Mouse (Mus musculus) cerebral cortex, adult 2 months (tissue): ENCODE data around the gene Nln.

ENCODE experiments used
- WGBS: fragments of 180-500 bp; shearing (Covaris S2); methylation state at CpG from one replicate; pipeline ENCODE4 v1.1.7; 2018; 5-methylcytosine and 5-hydroxymethylcytosine counted together

Nln gene

GRCm38 (mm10) chr13:104013380-104013779, 96.0 kb downstream of the Nln start:
- WGBS, result 46% methylated on average over 6 of the region's 6 CpGs

GRCm38 (mm10) chr13:104012214-104012833, 97.1 kb downstream of the Nln start:
- 86% methylated on average over 11 of the region's 11 CpGs for WGBS

GRCm38 (mm10) chr13:104011289-104011688, 98.1 kb downstream of the Nln start:
- WGBS, result 95% methylated on average over 5 of the region's 5 CpGs

GRCm38 (mm10) chr13:104005231-104005845, 104.1 kb downstream of the Nln start:
- 89% methylated on average over 6 of the region's 6 CpGs for WGBS

DNA sequence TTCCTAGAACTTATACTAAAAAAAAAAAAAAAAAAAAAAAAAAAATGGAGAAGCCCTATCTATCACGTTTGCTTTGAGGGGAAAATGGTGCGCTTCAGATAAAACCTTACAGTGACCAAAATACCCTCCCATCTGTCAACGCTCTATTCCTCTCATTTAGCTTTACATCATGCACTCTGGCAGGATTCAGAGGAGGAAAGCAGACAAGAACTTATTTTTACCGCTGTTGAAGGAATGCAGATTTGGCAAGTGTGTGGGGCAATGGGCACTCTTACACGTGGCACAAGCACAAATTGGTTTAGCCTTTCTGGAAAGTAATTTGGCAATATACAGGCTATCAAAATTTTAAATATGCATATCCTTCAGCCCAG, 115.3 kb downstream of the Nln start:
- WGBS, result 38% methylated on average over 5 of the region's 5 CpGs

GRCm38 (mm10) chr13:103993142-103994084, 116.0 kb downstream of the Nln start:
- WGBS, result 66% methylated on average over 8 of the region's 8 CpGs

DNA sequence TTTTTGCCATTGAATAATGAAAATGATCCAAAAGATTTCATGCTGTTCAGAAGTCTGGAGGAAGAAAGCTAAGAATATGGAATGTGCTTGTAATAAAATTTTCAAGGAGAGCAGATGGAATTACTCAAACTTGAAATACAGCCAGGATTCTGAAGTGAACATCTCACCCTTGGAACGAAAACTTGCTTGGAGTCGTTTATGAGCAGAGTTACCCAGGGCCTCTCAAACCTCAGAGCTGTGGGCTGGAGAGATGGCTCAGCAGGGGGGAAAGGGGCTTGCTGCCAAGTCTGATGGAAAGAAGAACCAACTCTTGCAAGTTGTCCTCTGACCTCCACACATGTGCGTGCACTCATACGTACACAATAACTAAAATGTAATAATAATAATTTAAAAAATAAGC, 122.8 kb downstream of the Nln start:
- WGBS, result 52% methylated on average over 4 of the region's 4 CpGs

DNA sequence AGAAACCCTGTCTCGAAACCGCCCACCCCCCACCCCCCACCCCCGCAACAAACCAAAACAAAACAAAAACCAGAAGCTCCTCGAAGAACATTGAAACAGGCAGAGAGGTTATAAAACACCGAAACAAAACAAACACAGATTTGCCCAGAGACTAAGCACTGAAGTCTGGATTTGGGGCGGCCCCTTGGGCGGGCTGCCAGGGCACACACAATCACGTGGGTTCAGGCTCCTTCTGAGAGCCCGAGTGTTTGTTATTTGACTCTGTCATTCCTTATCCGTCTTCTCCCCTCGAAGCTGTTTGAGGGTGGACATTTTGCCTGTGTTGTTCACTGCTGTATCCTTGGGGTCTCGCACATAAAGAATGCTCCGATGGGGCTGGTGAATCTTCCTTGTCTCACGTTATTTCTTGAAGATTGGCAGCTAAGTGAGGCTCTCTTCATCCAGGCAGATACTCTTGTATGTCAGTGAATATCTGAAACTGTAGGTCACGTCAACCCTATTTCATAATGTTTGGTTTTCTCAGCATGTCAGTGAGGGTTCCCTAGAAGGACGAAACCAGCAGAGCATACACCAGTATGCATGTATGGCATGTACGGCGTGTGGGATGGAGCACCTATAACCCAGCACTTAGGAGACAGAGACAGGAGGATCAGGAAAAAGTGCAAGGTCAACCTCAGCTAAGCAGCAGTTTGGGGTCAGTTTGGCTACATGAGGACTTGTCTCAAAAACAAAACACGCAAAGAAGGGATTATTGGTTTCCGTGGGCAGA, 123.7 kb downstream of the Nln start:
- WGBS, result 71% methylated on average over 20 of the region's 20 CpGs

- WGBS, result 98% methylated on average over 3 of the region's 3 CpGs
These were observed 127.0 kb downstream of the Nln start for GRCm38 (mm10) chr13:103982376-103982775.

DNA sequence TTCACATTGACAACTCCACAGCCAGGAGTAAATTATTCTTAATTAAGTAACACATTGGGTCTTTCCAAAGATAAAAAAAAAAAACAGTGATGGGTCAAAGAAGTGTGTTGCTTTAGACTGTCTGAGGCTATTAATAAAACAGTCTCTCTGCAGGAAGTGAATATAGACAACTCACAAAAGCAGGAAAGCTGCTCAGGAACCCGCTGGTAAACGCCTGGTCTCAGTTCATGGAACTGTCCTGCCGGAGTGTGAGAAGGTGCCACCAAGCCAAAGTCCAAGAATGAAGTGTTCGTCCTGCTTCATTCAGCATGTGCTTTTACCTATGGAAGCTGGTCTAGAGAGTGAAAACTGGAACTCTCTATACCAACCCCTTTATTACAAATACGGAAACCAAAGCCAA, 129.0 kb downstream of the Nln start:
- WGBS, result 87% methylated on average over 5 of the region's 5 CpGs

GRCm38 (mm10) chr13:103978286-103978866, 131.0 kb downstream of the Nln start:
- 62% methylated on average over 5 of the region's 5 CpGs for WGBS

- WGBS, result 60% methylated on average over 6 of the region's 6 CpGs
These were observed 131.6 kb downstream of the Nln start for GRCm38 (mm10) chr13:103977844-103978243.

- WGBS, result 89% methylated on average over 4 of the region's 4 CpGs
These were observed 133.2 kb downstream of the Nln start for GRCm38 (mm10) chr13:103976181-103976724.

- 86% methylated on average over 10 of the region's 10 CpGs for WGBS
These were observed 134.3 kb downstream of the Nln start for GRCm38 (mm10) chr13:103975101-103975500.

GRCm38 (mm10) chr13:103973977-103974376, 135.4 kb downstream of the Nln start:
- WGBS, result 63% methylated on average over 5 of the region's 5 CpGs
